Mouse (Mus musculus) liver, embryonic 14.5 days (tissue): ENCODE measurements around the gene Lsamp.

ENCODE experiments used
- CTCF ChIP-seq: IDR thresholded peaks from 2 replicates; pipeline ENCODE4 v1.5.1; 2016; ENCODE audit warnings: antibody characterized with exemption, low read depth, control low read depth
- EP300 ChIP-seq: IDR thresholded peaks from 2 replicates; pipeline ENCODE4 v1.6.1; 2016; ENCODE audit warnings: antibody characterized with exemption, low read depth

DNA sequence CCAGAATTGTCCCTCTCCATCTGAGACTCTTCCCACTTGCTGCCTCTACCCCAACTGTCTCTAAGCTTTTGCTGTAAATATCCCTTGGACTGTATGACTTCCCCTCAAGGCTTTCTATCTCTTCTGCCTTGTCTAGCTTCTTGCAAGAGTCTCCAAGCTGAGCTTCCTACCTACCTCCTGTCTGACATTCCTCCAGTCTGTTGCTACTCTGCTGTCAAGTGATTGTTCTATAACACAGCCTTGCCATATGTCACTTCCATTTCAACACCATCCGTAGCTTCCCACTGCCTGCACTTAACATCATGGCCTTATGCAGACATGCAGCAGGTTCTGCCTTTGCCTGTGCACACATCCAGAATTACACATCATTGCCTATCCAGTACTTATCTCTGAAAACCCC, 2012.8 kb downstream of the Lsamp start:
- TF ChIP-seq CTCF, result no peak
- TF ChIP-seq EP300, result no peak
